Mouse (Mus musculus): ENCODE results near the gene Stra8.

Gene Stra8

GRCm38 (mm10) chr6:34919956-34920355 lies at the start of gene Stra8:
Gene Stra8, plus strand, starts transcription at chr6:34920163.
- no peak for TF ChIP-seq GATA4 (IDR thresholded peaks at IDR 0.05; ENCODE audit: insufficient replicate concordance, low read length)

GRCm38 (mm10) chr6:34870724-34871123 lies 49.2 kb upstream of the Stra8 start:
- no peak for TF ChIP-seq GATA4 (IDR thresholded peaks at IDR 0.05; ENCODE audit: insufficient replicate concordance, low read length)

- TF ChIP-seq GATA4 (IDR thresholded peaks at IDR 0.05; ENCODE audit: insufficient replicate concordance, low read length), result no peak
These were observed 48.0 kb upstream of the Stra8 start for GRCm38 (mm10) chr6:34871929-34872328.

- no peak for TF ChIP-seq GATA4 (IDR thresholded peaks at IDR 0.05; ENCODE audit: insufficient replicate concordance, low read length)
These were observed 47.1 kb upstream of the Stra8 start for GRCm38 (mm10) chr6:34872871-34873270.

- TF ChIP-seq GATA4 (IDR thresholded peaks at IDR 0.05; ENCODE audit: insufficient replicate concordance, low read length), result peak; percentile 98
These were observed 45.7 kb upstream of the Stra8 start for GRCm38 (mm10) chr6:34874101-34874921.

GRCm38 (mm10) chr6:34875268-34875761 lies 44.6 kb upstream of the Stra8 start:
- no peak for TF ChIP-seq GATA4 (IDR thresholded peaks at IDR 0.05; ENCODE audit: insufficient replicate concordance, low read length)

- peak; percentile 38; the same call in 1 of the 2 replicates for TF ChIP-seq GATA4 (IDR thresholded peaks at IDR 0.05; ENCODE audit: insufficient replicate concordance, low read length)
These were observed 43.8 kb upstream of the Stra8 start for GRCm38 (mm10) chr6:34875966-34876834.

- TF ChIP-seq GATA4 (IDR thresholded peaks at IDR 0.05; ENCODE audit: insufficient replicate concordance, low read length), result no peak; the same call in 1 of the 2 replicates
These were observed 43.2 kb upstream of the Stra8 start for GRCm38 (mm10) chr6:34876835-34877156.

GRCm38 (mm10) chr6:34877509-34878321 lies 42.2 kb upstream of the Stra8 start, which contains the start of gene Cyren:
Gene Cyren, minus strand, starts transcription at chr6:34878060.
- peak; percentile 72; the same call in 1 of the 2 replicates for TF ChIP-seq GATA4 (IDR thresholded peaks at IDR 0.05; ENCODE audit: insufficient replicate concordance, low read length)

- no peak for TF ChIP-seq GATA4 (IDR thresholded peaks at IDR 0.05; ENCODE audit: insufficient replicate concordance, low read length)
These were observed 40.7 kb upstream of the Stra8 start for GRCm38 (mm10) chr6:34879101-34879740.

- TF ChIP-seq GATA4 (IDR thresholded peaks at IDR 0.05; ENCODE audit: insufficient replicate concordance, low read length), result no peak
These were observed 40.0 kb upstream of the Stra8 start for GRCm38 (mm10) chr6:34879911-34880475.

- TF ChIP-seq GATA4 (IDR thresholded peaks at IDR 0.05; ENCODE audit: insufficient replicate concordance, low read length), result no peak
These were observed 35.2 kb upstream of the Stra8 start for GRCm38 (mm10) chr6:34884724-34885123.

GRCm38 (mm10) chr6:34887131-34887850 lies 32.7 kb upstream of the Stra8 start:
- no peak for TF ChIP-seq GATA4 (IDR thresholded peaks at IDR 0.05; ENCODE audit: insufficient replicate concordance, low read length)
